Mouse (Mus musculus) telencephalon, adult 2 months (tissue): Measurements from ENCODE around the gene Tgfbr3.
"Not testable (repeated sequence)": the region's sequence is repeated elsewhere in the genome, so short reads cannot be mapped to it uniquely, and the experiment has no call there.

Experiments used
- DNase-seq: peaks from one replicate; pipeline ENCODE4 v3.0.0-alpha.2; 2011; ENCODE audit warnings: low read depth, low spot score

The Tgfbr3 gene

GRCm38 (mm10) chr5:107240276-107240675 is 49.2 kb downstream of the Tgfbr3 start:
- DNase-seq, result no peak

GRCm38 (mm10) chr5:107237971-107238426 is 51.4 kb downstream of the Tgfbr3 start:
- no peak for DNase-seq

DNA sequence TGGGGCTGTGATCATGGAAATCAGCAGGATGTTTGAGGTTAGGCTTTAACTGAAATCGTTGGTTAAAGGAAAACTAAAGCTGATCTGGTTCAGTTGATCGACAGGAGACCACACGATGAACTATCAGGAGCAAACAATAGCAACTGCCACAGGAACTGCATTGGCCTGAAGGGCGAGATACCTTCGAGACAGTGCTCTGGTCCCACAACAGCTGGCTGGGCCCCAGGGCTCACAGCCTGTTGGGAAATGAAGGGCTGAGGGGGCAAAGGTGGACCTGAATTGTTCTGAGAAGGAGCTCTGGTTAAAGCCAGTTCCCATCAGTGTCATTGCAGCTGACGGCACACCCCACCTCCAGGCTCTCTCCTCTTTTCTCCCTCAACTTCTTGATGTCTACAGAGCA is 52.5 kb downstream of the Tgfbr3 start:
- DNase-seq, result no peak

DNA sequence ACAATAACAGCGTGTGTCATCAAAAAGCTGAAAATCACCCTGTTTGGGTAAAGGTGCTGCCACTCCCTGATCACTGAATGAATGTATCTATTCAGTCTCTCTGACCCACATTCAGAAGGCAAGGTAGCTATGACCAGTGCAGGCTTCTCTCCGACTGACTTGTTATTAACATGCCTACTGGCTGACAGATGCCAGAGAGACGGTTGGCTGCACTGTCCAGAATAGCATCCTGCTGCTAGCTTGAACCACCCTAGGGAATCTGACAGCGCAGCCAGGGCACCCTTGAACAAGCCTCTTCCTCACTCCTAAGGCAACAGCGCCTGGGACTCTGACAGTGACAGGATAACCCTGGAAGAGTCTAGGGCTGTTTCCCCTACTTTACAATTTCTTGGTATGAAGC is 53.4 kb downstream of the Tgfbr3 start:
- DNase-seq, result no peak

GRCm38 (mm10) chr5:107233366-107234354 is 55.8 kb downstream of the Tgfbr3 start:
- DNase-seq, result no peak

DNA sequence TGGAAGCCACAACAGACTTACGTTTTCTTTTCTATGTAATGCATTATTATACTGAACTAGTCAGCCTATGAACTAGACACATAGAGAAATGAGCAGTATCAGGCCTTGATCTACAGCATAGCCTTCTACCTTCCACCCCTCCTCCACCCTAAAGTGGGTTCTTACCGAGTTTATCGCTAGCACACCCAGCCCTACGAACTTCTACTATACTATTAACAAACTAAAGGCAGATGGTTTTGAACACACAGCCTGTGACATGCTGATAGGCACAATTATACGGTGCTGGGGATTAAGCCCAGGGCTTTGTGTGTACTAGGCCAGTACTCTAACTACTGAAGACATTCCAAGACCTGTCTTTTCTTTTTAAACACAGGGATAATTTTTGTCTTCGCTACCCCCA is 59.2 kb downstream of the Tgfbr3 start:
- no peak for DNase-seq

DNA sequence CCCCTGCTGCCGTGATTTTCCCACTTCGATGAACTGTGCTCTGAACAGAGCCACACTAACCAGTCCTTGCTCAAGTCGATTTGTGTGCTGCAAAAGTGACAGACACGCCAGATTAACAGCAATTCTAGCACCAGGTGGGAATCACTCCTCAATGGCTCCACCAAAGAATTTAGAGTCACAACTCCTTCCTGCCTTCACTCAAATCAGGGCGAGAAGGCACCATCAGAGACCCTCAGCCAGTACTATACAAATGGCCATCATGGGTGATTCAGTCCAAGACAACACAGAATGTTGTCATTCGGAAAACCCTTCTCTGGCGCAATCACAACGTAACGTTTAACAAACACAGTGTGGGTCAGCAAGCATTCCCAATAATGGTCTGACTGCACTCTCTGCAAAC is 60.4 kb downstream of the Tgfbr3 start:
- DNase-seq, result no peak

DNA sequence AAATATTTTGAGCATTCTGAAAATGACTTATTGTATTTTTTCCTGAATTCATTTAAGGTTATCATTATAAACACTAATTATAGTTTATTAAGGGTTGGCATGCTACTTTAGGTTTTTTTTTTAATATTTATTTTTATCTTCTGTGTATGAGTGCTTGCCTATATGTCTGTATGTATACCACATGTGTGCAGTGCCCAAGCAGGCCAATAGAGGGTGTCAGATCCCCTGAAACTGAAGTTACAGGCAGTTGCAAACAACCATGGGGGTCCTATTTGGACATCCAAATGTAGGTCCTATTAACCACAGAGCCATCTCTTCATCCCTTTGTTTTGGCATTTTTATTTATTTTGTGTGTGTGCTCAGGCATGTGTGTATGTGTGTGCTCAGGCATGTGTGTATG is 61.8 kb downstream of the Tgfbr3 start:
- DNase-seq, result no peak

DNA sequence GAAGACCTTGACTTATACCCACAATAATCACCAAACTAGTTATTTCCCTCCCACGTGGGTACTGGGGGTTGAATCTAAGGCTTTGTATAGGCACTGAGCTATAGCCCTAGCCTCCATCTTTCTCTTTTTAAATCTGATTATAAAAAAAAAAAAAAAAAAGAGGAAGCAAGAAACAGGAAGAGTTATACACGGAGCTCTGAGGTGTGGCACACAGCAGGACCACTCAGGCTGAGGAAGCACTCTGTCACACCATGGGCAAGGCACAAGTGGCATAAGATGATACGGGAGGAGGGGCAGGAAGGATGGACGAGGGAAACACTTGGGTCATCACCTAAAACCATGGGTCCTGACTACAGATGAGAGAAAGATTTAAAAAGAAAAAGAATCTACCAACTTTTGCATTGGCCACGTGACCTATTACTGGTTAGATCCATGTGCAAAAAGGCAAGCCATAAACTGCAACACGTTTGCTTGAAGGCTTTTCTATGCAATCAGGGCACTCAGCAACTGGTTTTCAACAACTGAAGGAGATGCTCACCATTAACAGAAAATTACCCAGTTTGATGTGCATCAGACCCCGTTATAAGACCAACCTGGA is 64.5 kb downstream of the Tgfbr3 start:
- DNase-seq, result no peak

DNA sequence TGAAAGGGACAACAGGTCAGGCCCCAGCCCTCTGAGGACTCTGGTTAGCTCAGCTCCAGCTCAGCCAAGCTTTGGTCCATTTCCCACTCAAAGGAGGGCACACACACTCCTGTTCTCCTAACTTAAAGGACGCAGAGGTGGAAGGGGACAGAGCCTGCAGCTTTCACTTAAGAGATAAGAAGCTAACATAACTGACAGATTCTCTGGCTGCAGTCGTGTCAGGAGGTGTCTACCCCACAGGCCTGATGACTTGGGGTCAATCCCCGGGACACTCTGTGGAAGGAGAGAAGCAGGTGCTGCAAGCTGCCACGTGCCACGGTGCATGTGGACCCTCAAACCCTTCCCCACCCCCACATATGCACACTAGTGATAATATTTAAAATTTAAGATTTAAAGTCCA is 65.3 kb downstream of the Tgfbr3 start:
- DNase-seq, result no peak

DNA sequence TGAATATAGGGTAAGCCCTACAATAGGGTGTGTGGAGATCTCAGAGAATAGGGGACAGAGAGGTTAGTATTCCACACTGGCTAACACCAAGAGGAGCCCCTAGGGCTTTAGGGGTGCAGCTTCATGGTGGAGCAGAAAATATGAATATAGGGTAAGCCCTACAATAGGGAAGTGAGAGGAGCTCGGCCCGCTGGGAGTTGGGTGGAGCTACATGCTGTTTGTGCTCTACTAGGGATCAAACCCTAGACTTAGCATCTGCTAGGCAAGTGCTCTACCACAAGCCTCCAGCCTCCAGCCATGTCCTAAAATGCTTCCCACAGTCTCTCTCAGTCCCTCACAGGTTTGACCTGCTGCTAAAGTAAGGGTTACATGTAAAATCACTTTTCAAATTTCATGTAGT is 65.9 kb downstream of the Tgfbr3 start:
- DNase-seq, result not testable (repeated sequence)

DNA sequence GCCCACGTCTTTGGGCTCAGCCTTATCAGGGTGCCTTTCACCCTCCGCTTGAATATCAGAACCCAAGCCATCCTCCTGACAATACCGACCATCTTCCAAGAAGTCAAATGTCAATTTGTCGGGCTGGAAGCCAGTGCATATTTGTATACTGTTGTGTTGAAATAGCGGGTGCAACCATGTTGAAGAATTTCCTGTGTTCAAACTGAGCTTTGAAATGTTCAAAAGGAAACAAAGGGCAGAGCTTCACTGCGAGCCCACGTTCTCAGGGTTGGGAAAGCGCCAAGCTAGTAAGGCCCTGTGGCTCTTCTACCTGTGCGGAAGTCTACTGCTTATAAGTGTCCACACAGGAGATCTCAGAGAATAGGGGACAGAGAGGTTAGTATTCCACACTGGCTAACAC is 66.4 kb downstream of the Tgfbr3 start:
- DNase-seq, result no peak

GRCm38 (mm10) chr5:107222670-107223005 is 66.8 kb downstream of the Tgfbr3 start:
- DNase-seq, result no peak

GRCm38 (mm10) chr5:107221892-107222669 is 67.3 kb downstream of the Tgfbr3 start:
- DNase-seq, result no peak

GRCm38 (mm10) chr5:107220936-107221335 is 68.5 kb downstream of the Tgfbr3 start:
- DNase-seq, result no peak

- no peak for DNase-seq
Measured at GRCm38 (mm10) chr5:107219883-107220282, 69.5 kb downstream of the Tgfbr3 start.

DNA sequence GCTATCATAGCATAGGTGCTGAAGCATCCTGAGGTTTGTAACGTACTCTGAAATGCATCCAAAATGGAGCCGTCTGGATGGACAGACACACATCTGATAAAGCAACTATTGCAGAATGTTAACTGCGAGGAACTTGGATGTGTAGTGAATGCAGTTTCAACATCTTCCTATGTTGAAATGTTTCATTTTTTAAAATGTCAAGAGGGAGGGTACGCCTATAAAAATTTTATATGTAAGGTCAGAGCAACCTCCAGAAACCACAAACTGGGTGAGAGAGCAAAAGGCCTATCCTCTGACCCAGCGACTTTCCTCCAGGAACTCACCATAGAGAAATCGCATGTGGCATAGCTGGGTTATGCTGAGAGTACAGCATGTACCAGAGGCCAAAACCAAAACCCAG is 70.1 kb downstream of the Tgfbr3 start:
- no peak for DNase-seq

DNA sequence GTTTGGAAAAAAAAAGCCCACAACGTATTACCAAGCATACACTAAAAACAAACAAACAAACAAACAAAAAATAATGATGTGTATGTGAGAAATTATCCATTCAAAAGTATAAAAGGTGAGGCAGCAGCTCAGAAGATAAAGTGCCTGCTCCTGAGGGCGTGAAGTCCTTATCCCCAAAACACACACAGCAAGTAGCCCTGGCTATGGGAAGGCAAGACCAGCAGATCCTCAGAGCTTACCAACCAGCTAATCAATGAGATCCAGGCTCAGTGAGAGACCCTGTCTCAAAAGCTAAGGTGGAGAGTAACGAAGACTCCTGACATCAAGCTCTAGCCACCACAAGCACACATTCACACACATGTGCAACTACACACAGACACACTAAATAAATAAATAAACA is 70.8 kb downstream of the Tgfbr3 start:
- DNase-seq, result no peak

DNA sequence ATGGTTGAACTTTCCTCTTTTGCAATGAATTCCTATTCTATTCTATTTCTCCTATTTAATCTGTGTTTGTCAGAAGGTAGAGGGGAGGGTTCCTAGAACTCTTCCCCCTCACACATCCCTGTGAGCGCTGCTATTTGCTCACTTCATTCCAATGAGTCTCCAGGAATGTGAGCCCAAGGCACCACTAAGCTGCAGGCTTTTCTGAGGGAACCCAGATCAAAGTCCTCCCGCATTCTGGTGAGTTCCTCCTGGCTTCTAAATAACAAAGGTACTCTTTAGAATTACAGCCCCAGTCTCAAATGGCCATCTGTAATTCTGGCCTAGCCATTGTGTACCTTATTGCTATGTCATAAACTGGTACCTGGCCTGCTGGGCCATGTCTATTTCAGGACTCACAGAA is 72.3 kb downstream of the Tgfbr3 start:
- DNase-seq, result no peak

DNA sequence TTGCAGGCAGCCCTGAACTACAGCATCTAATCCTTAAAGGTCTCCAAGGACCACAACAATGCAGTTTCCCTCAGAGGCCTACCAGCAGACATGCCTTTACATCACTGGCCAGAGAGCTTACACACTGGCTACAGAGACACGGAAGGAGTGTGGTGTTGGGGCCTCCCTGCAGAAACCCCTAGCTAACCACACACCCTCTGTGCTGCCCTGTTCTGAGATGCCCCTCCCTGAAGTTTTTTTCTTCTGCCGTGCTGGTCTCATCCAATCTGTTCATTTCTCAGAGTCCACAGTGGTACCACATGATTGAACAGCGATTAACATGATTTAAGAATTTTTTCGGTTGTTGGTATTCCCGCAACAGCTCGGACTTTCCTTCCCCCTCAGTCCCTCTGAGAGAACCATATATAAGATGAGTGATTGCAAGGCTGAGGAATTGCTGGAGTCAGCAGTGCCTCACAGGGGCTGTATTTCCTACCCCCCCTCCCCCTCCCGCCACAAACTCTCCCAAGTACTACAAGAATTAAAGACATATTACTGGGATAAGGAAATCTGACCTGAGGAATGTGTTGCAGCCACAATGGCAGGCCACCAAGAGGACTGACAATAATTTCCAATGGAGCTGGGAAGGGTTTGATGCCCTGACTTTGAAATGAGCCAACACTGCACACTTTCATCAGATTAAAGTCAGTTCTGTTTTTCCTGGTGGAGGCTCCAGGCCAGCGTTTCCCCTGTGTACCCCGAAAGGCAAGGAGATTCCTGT is 75.9 kb downstream of the Tgfbr3 start:
- no peak for DNase-seq

DNA sequence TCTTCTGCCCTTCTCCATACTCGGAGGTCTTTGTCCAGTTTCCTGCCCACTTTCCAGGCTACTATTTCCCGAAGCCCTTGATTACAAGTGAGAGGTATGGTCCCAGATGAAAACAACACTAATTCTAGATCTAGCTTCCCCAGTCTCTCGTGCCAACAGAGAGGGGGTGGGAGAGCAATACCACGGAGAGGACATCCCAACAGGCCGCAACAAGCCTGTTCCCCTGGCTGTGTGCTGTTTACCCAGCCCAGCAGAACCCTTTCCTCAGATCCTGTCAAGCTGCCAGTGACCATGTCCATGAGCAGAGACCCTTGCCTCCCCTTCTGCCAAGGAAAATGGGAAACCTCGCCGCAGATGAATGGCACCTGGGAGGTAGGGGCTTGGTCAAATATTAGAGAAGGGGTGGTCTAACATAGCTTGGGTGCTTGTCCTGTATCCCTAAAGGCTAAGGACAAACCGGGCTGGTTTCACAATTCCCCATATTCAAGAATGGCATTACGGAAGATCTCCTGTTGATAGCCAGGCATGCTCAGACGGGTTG is 77.5 kb downstream of the Tgfbr3 start:
- no peak for DNase-seq
